Mouse (Mus musculus): ENCODE measurements at regions not wholly inside any gene's neighbourhood (a gene's known extent, or its start where the extent isn't known, plus 50 kb on each side); places are given as distances from the start of the nearest gene placed in this dataset.

- no peak for TF ChIP-seq CTCF (IDR thresholded peaks at IDR 0.05)
- H3K4me3 ChIP-seq = no peak overlapping the region
- DNase-seq = no peak
- H3K27ac ChIP-seq = no peak overlapping the region
- intact Hi-C loops (cut with DNase I) = no loop called here
Measured at GRCm38 (mm10) chr17:68057264-68057663, 53.3 kb upstream of the Arhgap28 start.

DNA sequence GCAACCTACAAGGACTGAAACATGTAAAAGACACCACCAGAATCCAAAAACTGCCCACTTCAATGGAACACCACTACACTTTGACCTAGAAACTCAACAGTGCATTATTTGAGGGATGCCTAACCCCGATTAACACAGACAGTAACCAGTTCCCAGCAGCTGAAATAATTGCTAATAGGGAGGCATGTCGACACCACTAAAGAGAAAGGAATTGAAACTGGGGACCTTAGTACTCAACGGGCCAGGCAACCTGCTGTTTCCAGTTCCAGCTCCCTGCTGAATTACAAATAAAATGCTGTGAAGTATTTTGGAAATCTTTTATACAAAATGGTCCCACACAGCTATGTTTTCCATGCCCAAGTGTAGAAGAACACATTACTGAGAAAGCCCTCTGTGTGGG lies 56.5 kb upstream of the Arhgap28 start:
- H3K27ac ChIP-seq = no peak overlapping the region
- no peak for DNase-seq
- intact Hi-C loops (cut with DNase I) = no loop called here
- no peak for TF ChIP-seq CTCF (IDR thresholded peaks at IDR 0.05)
- no peak overlapping the region for H3K4me3 ChIP-seq

DNA sequence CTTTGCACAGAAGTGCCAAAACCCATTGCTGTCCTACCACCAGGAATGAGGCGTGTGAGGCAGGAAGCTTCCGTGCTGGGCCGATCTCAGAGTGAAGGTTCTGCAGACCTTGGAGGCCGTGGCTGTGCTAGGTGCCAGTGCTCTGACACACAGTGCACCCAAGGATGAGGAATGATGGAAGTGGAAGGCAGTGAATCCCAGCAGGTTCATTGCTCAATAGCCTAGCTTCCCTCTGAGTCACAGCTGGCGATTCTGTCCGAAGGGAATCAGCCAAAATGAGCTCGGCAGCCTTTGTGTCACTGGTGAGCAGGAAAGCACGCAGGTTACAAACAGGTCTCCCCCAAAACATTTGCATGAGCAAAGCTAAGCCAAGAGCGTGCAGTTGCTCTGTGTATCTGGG lies 61.8 kb upstream of the Arhgap28 start:
- TF ChIP-seq CTCF (IDR thresholded peaks at IDR 0.05) = no peak
- Histone ChIP-seq H3K27ac (no peak overlapping the region), H3K4me3 (no peak overlapping the region)
- intact Hi-C loops (cut with DNase I) = no loop called here
- peak; percentile 22 for DNase-seq

GRCm38 (mm10) chr17:68066204-68066603 lies 62.3 kb upstream of the Arhgap28 start:
- no peak overlapping the region for H3K27ac ChIP-seq
- intact Hi-C loops (cut with DNase I) = no loop called here
- DNase-seq = no peak
- H3K4me3 ChIP-seq = no peak overlapping the region
- TF ChIP-seq CTCF (IDR thresholded peaks at IDR 0.05) = no peak

DNA sequence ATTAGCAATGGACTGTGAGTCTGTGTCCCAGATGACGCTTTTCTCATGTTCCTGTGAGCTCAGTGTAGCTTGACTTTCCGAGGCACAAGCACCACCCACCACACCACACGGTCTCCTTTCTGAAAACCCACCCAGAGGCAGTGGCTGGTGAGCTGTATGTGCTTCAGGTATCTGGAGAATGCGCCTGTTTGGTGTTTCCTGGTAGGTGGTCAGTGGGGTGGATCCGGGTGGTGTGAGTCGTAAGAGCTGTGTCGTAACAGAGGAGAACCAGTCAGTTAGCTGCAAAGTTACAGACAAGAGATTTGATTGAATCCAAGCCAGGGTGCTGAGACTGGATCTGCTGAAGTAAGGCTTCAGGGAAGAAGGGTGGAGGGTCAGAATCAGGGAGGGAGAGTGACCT lies 65.1 kb upstream of the Arhgap28 start:
- DNase-seq = no peak
- intact Hi-C loops (cut with DNase I) = no loop called here
- Histone ChIP-seq H3K27ac (no peak overlapping the region), H3K4me3 (no peak overlapping the region)
- TF ChIP-seq CTCF (IDR thresholded peaks at IDR 0.05) = no peak

DNA sequence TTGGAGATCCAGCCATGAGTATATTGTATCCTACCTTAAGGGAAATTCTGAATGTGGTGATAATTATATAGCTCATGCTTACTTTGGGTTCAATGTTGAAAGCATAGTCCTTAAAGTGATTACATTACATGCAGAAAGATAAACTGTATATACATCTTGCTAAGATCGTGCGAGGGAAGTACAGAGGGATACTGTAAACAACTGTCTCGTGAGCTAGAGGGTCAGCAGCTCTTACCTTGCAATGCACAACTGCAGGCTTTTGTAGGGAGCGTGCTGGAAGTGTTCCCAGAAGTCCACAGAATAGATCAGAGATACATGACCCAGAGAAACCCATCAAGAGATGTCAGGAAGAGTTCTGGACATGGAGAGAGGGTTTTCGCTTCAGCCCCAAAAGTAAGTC lies 65.6 kb upstream of the Arhgap28 start:
- DNase-seq = no peak
- H3K27ac ChIP-seq = no peak overlapping the region
- intact Hi-C loops (cut with DNase I) = no loop called here
- no peak overlapping the region for H3K4me3 ChIP-seq
- no peak for TF ChIP-seq CTCF (IDR thresholded peaks at IDR 0.05)

DNA sequence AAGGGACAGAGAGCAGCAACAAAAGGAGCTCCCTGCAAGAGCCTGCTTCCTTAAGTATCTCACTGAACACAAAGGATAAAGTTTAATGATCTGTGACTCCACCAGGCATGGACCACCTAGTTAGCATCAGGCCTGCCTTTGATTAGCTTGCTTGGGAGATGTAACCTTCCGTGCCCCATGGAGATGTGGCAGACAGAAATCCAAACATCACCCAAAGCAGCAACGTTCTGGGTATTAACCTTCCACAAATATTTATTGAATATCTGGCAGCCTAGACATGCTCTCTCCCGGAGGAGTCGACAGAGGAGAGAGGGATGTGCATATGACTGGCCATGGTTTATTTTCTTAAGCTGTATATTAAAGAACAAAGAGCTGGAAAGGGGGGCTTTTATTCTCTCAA lies 67.6 kb upstream of the Arhgap28 start:
- DNase-seq = no peak
- Histone ChIP-seq H3K4me3 (no peak overlapping the region), H3K27ac (no peak overlapping the region)
- no peak for TF ChIP-seq CTCF (IDR thresholded peaks at IDR 0.05)
- intact Hi-C loops (cut with DNase I) = no loop called here

GRCm38 (mm10) chr17:68075712-68076111 lies 71.8 kb upstream of the Arhgap28 start:
- DNase-seq = no peak
- no peak for TF ChIP-seq CTCF (IDR thresholded peaks at IDR 0.05)
- no peak overlapping the region for H3K27ac ChIP-seq
- intact Hi-C loops (cut with DNase I) = no loop called here
- H3K4me3 ChIP-seq = no peak overlapping the region

DNA sequence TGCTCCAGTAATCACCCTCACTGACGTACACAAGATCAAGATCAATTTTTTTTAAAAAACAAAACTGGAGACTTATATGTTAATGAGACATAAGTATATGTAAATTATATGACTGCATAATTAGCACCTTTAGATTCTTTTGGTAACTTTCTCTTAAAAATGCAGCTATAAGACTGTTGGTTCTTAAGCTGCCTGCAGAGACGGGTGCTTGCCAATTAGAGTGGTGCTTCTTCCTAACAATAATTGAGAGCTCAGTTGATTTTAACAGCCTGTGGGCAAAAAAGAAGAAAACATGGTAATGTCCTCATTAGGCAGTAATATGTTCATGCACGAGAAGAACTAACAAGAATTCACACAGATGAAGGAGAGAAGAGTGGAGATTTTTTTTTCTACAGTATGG lies 74.8 kb upstream of the Arhgap28 start:
- Histone ChIP-seq H3K27ac (no peak overlapping the region), H3K4me3 (no peak overlapping the region)
- no peak for TF ChIP-seq CTCF (IDR thresholded peaks at IDR 0.05)
- intact Hi-C loops (cut with DNase I) = no loop called here
- no peak for DNase-seq

GRCm38 (mm10) chr17:68084446-68084845 lies 80.5 kb upstream of the Arhgap28 start:
- H3K4me3 ChIP-seq = no peak overlapping the region
- no peak overlapping the region for H3K27ac ChIP-seq
- no peak for TF ChIP-seq CTCF (IDR thresholded peaks at IDR 0.05)
- no peak for DNase-seq
- intact Hi-C loops (cut with DNase I) = no loop called here

- intact Hi-C loops (cut with DNase I) = no loop called here
- Histone ChIP-seq H3K4me3 (no peak overlapping the region), H3K27ac (no peak overlapping the region)
- no peak for TF ChIP-seq CTCF (IDR thresholded peaks at IDR 0.05)
- no peak for DNase-seq
Measured at GRCm38 (mm10) chr17:68087149-68087548, 83.2 kb upstream of the Arhgap28 start.

GRCm38 (mm10) chr17:68089179-68089578 lies 85.3 kb upstream of the Arhgap28 start:
- TF ChIP-seq CTCF (IDR thresholded peaks at IDR 0.05) = no peak
- no peak overlapping the region for H3K27ac ChIP-seq
- intact Hi-C loops (cut with DNase I) = no loop called here
- DNase-seq = no peak
- H3K4me3 ChIP-seq = no peak overlapping the region

DNA sequence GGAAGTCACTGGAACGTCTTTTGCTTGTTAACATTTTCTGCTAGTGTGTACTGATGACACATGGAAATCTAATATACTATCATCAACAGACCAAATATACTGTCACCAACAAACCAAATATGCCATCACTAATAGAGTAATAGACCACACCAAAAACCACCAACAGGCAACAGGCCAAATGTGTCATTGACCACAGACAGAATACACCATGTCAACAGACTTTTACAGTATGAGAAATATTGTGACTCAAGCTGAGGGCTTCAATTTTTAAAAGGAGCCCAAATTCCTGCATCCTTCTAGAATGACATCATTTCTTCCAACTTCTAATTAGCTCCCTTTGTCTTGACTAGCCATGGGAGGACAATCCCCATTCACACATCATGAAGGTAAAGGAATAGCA lies 85.9 kb upstream of the Arhgap28 start:
- no peak for DNase-seq
- no peak overlapping the region for H3K27ac ChIP-seq
- intact Hi-C loops (cut with DNase I) = no loop called here
- TF ChIP-seq CTCF (IDR thresholded peaks at IDR 0.05) = no peak
- H3K4me3 ChIP-seq = no peak overlapping the region

GRCm38 (mm10) chr17:68096982-68097381 lies 93.1 kb upstream of the Arhgap28 start:
- no peak for DNase-seq
- intact Hi-C loops (cut with DNase I) = no loop called here
- H3K4me3 ChIP-seq = no peak overlapping the region
- no peak for TF ChIP-seq CTCF (IDR thresholded peaks at IDR 0.05)
- no peak overlapping the region for H3K27ac ChIP-seq

- no peak for DNase-seq
- no peak overlapping the region for H3K4me3 ChIP-seq
- intact Hi-C loops (cut with DNase I) = no loop called here
- no peak for TF ChIP-seq CTCF (IDR thresholded peaks at IDR 0.05)
- H3K27ac ChIP-seq = no peak overlapping the region
Measured at GRCm38 (mm10) chr17:68097436-68097835, 93.5 kb upstream of the Arhgap28 start.
